Mouse (Mus musculus) heart, postnatal 14 days (tissue): Measurements from ENCODE around the gene Tspo. TPM values are rescaled to one million over a fixed set of nuclear protein-coding genes. Genes with fewer than 3 reads are reported as not detected.
A peak's percentile ranks its signal among the peaks of the same experiment; 100 is the strongest.

Experiments
- DNase-seq, 2 experiments: peaks; one replicate each; pipeline ENCODE4 v3.0.0; 2021 to 2022
- intact Hi-C: fragments of 180-260 bp; cut with DNase I; formaldehyde crosslinking; loops from one replicate; pipeline ENCODE4 v1.15.1; 2025
- microRNA-seq, 2 experiments: library from miRNA; unstranded; fragments of <30 nt; microRNA quantifications; one replicate each; pipeline ENCODE4 v1.2.0; 2021 to 2022
- total RNA-seq, 2 experiments: library from RNA; stranded (reverse); gene quantifications; 2 replicates each; pipeline ENCODE4 v1.2.3; 2021

Gene Tspo
- total RNA-seq, 2 experiments from 2014 or later, result 64.8 to 66.0 TPM

DNA sequence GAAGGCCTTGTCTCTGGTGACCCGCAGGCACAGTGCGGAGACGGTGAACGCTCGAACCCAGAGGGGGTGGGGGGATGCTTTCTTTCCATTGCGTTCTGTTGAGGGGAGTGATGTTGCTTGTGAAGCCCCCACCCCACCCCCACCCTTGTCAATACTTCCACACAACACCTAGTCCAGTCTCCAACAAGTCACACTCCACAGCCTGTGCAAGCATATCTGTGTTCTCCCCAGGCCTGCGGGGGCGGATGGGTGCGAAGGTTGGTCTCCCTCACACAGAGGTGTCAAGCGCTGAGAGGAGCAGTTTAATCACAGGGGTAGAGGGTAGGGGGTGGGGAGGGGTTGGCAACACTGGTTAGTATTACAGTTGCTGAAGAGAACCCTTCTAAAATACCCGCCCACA, 42.8 kb downstream of the Tspo start:
- intact Hi-C loops, result no loop called here
- DNase-seq, result no peak

- intact Hi-C loops, result no loop called here
- DNase-seq, result no peak
Observed at GRCm38 (mm10) chr15:83606700-83607099, 43.3 kb downstream of the Tspo start.

DNA sequence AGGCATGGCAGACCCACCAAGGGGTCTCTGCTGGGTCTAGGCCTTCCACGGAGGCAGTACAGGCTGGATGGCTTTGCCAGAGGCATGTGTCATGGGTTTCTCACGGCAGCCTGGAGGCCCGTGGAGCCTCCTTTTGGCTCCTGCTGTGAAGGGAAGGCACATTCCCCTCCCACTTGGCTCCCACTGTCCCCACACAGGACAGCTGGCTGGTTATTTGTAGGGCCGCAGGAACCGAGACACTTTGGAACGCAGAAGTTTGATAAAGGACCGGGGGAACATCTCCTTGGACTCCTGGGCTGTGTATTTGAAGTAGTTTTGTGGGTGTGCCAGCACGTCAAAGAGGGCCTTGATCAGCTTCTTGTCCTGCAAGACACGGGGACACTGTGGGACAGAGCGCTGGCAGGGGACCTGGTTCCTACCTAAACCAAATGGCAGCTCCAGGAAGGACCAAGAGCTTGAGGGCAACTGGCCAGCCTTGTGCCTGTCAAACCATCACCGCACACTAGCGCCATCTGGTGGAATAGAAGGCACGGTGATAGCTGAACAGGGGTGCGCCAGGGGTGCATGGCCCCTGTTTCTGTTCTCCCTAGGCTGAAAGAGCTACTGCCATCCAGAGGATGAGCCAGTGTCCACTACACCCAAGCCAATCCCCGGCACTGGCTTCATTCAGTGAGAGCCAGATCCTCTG, 43.9 kb downstream of the Tspo start:
- intact Hi-C loops, result no loop called here
- peak; percentile 73 to 85 for DNase-seq

DNA sequence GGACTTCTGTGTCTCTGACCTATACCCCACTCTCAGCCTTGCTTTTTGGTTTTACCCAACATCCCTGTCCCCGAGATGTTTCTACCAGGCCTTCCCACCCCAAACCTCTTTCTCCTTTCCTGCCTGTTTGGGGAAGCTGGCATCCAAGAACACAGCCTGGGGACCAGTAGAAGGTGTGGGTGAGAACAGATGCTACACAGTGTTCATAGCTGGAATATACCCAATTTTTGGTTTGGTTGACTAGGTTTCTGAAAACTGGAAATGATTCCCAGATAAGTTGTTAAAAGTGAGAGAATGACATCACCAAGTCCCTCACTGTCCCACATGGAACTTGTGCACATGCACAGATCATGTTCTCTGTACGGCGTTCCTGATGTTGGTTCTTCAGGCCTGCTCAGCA, 51.9 kb downstream of the Tspo start:
- intact Hi-C loops, result no loop called here

More for the DNA sequence above, 51.9 kb downstream of the Tspo start:
- no peak for DNase-seq

Small RNA genes lying within 50 kb of the gene (microRNA-seq; reads per million reads assigned to microRNA genes)
- gene Gm24575, result 0 reads per million in 2 experiments

Other genes starting within 250 kb of the Tspo start
- gene Arfgap3, start 213.3 kb upstream of the Tspo start, total RNA-seq, result 10 to 100 TPM; 11.6 to 14.5 TPM
- 100 to 1,000 TPM; 156 to 165 TPM for gene Pacsin2, start 99.0 kb upstream of the Tspo start, total RNA-seq
- gene Ttll1, start 52.7 kb upstream of the Tspo start, total RNA-seq, result 10 to 100 TPM; 43.0 to 43.6 TPM
- gene Bik, start 36.7 kb upstream of the Tspo start, total RNA-seq, result 10 to 100 TPM; 11.2 to 12.9 TPM
- gene Mcat, start 195 bp downstream of the Tspo start, total RNA-seq, result 10 to 100 TPM; 32.9 to 33.0 TPM
- 1 to 10 TPM; 5.1 to 6.0 TPM for gene Ttll12, start 31.6 kb downstream of the Tspo start, total RNA-seq
- gene Scube1, start 161.4 kb downstream of the Tspo start, total RNA-seq, result 1 to 10 TPM; 3.7 to 4.0 TPM
- gene Mpped1, start 215.9 kb downstream of the Tspo start, total RNA-seq, result not detected